Mouse (Mus musculus): ENCODE results near the gene Hhipl2. TPM values are rescaled to one million over a fixed set of nuclear protein-coding genes. Genes with fewer than 3 reads are reported as not detected.

The Hhipl2 gene
- polyA plus RNA-seq, 1 experiment = 0.33 TPM

DNA sequence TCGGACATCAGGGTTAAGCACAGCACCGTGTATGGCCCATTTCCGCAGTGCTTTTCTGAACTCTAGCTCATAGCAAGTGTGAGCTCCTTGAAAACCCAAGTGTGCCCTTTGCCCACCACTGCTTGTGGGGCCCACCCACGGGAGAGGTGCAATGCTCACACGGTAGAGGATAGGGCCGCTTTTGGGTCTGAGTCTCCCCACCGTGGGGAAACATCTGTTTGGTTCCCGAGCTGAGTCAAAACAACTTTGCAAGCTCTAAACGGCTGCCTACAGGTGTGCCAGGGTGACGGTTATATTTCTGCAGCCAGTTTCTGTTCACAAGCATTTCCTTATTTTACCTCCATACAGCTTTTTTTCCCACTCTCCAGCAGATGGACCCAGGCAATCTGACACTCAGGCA lies 2.3 kb downstream of the Hhipl2 start:
- no peak overlapping the region for H3K4me3 ChIP-seq (replicated peaks; ENCODE audit: insufficient read depth, low read depth, low read length)
- no peak overlapping the region for H3K27ac ChIP-seq (ENCODE audit: insufficient read depth, low read length)
- H3K4me1 ChIP-seq (ENCODE audit: control insufficient read depth, insufficient read depth, low read length) = peaks cover 5% of the 10 kb centered on the region; the same call in 1 of the 2 replicates
- no peak for DNase-seq
- WGBS = 85% methylated on average over 10 of the region's 10 CpGs
- H3K27me3 ChIP-seq (ENCODE audit: control insufficient read depth, insufficient read depth, low read length) = no peaks in the 10 kb centered on the region
- no peak for TF ChIP-seq CTCF (IDR thresholded peaks at IDR 0.05; ENCODE audit: borderline replicate concordance, insufficient read depth, low read depth, low read length)

DNA sequence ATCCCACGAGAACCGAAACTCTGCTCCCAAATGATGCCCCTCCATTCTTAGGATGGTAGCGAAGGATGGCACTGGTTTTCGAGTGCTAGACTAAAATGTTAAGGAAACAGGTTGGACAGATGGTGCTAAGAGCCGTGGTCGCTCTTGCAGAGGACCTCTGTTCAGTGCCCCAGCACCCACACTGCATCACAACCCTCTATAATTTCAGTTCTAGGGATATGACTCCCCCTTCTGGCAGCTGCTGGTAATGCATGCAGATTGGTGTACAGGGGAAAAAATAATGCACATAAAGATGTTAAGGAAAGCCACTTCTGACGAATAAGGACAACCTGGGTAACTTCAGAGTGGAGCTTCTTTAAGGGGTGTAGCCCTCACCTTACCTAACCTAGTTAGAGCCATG lies 6.1 kb downstream of the Hhipl2 start:
- 92% methylated on average over 7 of the region's 7 CpGs for WGBS
- no peak overlapping the region for H3K27ac ChIP-seq (ENCODE audit: insufficient read depth, low read length)
- TF ChIP-seq CTCF (IDR thresholded peaks at IDR 0.05; ENCODE audit: borderline replicate concordance, insufficient read depth, low read depth, low read length) (no peak), POLR2A (IDR thresholded peaks at IDR 0.05; ENCODE audit: borderline replicate concordance, insufficient read depth, low read length) (no peak)
- no peak overlapping the region for H3K4me3 ChIP-seq (replicated peaks; ENCODE audit: insufficient read depth, low read depth, low read length)
- no peak for DNase-seq
- no peaks in the 10 kb centered on the region for H3K27me3 ChIP-seq (ENCODE audit: control insufficient read depth, insufficient read depth, low read length)
- H3K4me1 ChIP-seq (ENCODE audit: control insufficient read depth, insufficient read depth, low read length) = peaks cover 5% of the 10 kb centered on the region; the same call in 1 of the 2 replicates

DNA sequence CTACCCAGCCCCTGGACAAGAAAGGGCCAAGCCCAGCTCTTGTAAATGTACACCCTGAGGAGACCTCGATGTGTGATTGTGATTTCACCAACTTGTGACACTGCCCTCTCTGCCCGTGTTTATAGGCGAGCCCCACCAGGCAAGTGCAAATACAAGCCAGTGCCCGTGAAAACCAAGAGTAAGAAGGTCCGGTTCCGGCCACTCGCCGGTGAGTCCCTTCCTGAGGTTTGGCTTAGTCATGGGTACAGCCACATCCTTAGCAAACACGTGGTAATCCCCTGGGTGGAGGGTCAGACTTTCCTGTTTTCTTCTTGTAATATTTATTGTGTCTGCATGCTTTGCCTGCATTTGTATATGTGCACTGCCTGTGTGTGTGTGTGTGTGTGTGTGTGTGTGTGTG lies 16.9 kb downstream of the Hhipl2 start:
- no peak for DNase-seq
- Histone ChIP-seq H3K27ac (ENCODE audit: insufficient read depth, low read length) (no peak overlapping the region), H3K4me1 (ENCODE audit: control insufficient read depth, insufficient read depth, low read length) (no peaks in the 10 kb centered on the region), H3K4me3 (replicated peaks; ENCODE audit: insufficient read depth, low read depth, low read length) (no peak overlapping the region), H3K27me3 (ENCODE audit: control insufficient read depth, insufficient read depth, low read length) (no peaks in the 10 kb centered on the region)
- TF ChIP-seq CTCF (IDR thresholded peaks at IDR 0.05; ENCODE audit: borderline replicate concordance, insufficient read depth, low read depth, low read length) (no peak), POLR2A (IDR thresholded peaks at IDR 0.05; ENCODE audit: borderline replicate concordance, insufficient read depth, low read length) (no peak)
- WGBS = 88% methylated on average over 9 of the region's 9 CpGs

DNA sequence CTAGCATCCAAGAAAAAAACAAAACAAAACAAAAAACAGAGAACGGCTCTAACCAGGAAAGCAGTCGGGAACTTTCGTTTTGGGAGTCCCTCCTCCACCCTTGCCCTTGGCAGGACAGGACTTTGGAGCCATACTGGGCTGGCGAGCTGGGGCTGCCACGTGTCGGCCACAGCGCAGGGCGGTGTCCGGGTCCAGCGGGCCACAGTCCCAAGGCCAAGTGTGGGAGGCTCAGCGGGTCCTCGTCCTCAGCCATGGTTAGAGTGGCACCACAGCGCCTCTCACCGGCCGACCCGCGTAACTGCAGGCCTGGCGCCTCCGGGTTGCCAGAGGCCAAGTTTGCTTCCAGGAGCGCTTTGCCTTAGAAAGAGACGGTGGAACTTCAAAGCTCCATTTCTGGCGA lies 21.0 kb downstream of the Hhipl2 start:
- peak; percentile 75 to 80 for DNase-seq
- no peak overlapping the region for H3K27ac ChIP-seq (ENCODE audit: insufficient read depth, low read length)
- H3K4me3 ChIP-seq (replicated peaks; ENCODE audit: insufficient read depth, low read depth, low read length) = peak overlapping the region; percentile 28
- H3K27me3 ChIP-seq (ENCODE audit: control insufficient read depth, insufficient read depth, low read length) = no peaks in the 10 kb centered on the region
- peaks cover 3% of the 10 kb centered on the region; the same call in 1 of the 2 replicates for H3K4me1 ChIP-seq (ENCODE audit: control insufficient read depth, insufficient read depth, low read length)
- no peak for TF ChIP-seq POLR2A (IDR thresholded peaks at IDR 0.05; ENCODE audit: borderline replicate concordance, insufficient read depth, low read length)
- peak; percentile 82 for TF ChIP-seq CTCF (IDR thresholded peaks at IDR 0.05; ENCODE audit: borderline replicate concordance, insufficient read depth, low read depth, low read length)
- WGBS = 11% methylated on average over 22 of the region's 22 CpGs

DNA sequence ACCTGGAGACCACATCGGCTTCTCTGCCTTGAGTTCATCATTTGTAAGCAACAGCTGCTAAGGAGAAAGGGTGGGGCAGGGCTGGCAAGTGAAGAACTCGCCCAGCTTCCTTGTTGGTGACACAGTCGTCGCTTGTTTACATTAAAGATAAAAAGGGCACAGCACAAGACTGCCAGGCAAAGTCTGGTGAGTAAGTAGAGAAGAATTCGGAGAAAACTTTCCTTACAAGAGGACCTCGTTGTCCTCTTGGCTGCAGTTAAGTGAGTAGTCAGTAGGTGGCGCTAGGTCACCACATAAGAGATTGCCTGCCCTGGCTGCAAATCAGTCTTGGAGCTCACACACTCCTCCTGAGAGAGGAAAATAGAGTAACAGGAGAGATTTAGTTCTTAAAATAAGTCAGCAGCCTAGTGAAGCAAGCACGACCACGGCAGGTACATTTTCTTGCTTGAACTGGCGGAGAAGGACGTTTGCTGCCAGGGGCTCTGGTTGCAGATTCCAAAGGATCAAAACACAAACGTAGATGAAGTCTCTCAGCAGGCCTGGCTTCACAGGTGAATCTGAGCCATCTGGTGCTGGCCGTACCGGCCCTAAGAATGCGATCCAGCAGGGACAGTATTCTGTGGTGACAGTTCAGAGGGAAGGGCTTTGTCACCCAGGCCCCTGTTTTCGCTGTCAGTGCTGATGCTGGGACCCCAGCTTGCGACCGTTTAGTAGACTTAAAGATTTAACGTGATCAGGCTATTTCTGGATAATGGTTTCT lies 24.2 kb downstream of the Hhipl2 start:
- TF ChIP-seq POLR2A (IDR thresholded peaks at IDR 0.05; ENCODE audit: borderline replicate concordance, insufficient read depth, low read length) (no peak), CTCF (IDR thresholded peaks at IDR 0.05; ENCODE audit: borderline replicate concordance, insufficient read depth, low read depth, low read length) (peak; percentile 97)

DNA sequence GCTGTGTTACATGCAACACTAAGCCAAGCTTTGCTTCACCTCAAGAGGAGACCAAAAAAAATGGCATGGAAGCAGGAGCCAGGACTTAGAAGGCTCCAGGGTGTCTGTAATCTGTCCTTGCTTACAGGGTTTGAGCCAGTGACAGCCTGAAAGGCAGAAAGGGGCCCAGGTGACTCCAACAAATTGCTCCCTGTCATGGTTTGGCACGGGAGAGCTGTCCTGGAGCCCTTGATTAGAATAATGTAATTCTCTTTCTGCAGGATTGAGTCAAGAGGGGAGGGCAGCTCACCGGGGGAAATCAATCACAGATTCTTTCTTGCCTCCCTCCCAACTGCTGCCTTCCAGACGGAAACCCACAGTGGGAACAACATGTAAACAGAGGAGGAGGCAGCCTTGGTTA lies 35.1 kb downstream of the Hhipl2 start:
- peak in 1 of 2 experiments; percentile 13 for DNase-seq
- no peaks in the 10 kb centered on the region for H3K27me3 ChIP-seq (ENCODE audit: control insufficient read depth, insufficient read depth, low read length)
- no peak overlapping the region for H3K27ac ChIP-seq (ENCODE audit: insufficient read depth, low read length)
- TF ChIP-seq POLR2A (IDR thresholded peaks at IDR 0.05; ENCODE audit: borderline replicate concordance, insufficient read depth, low read length) (no peak), CTCF (IDR thresholded peaks at IDR 0.05; ENCODE audit: borderline replicate concordance, insufficient read depth, low read depth, low read length) (no peak)
- no peaks in the 10 kb centered on the region for H3K4me1 ChIP-seq (ENCODE audit: control insufficient read depth, insufficient read depth, low read length)
- H3K4me3 ChIP-seq (replicated peaks; ENCODE audit: insufficient read depth, low read depth, low read length) = no peak overlapping the region
- 26% methylated on average over 3 of the region's 3 CpGs for WGBS

More for the DNA sequence above, 24.2 kb downstream of the Hhipl2 start:
- no peaks in the 10 kb centered on the region for H3K27me3 ChIP-seq (ENCODE audit: control insufficient read depth, insufficient read depth, low read length)
- peak; percentile 77 to 86 for DNase-seq
- peak overlapping the region; percentile 46 for H3K4me3 ChIP-seq (replicated peaks; ENCODE audit: insufficient read depth, low read depth, low read length)
- no peak overlapping the region; the same call in 1 of the 2 replicates for H3K27ac ChIP-seq (ENCODE audit: insufficient read depth, low read length)
- WGBS = 9% methylated on average over 19 of the region's 19 CpGs
- peaks cover 3% of the 10 kb centered on the region; the same call in 1 of the 2 replicates for H3K4me1 ChIP-seq (ENCODE audit: control insufficient read depth, insufficient read depth, low read length)

Other genes starting within 250 kb of the Hhipl2 start
- gene Disp1, start 196.7 kb upstream of the Hhipl2 start, polyA plus RNA-seq (2012; rRNA removed) = 3.8 and 5.2 TPM in 2 replicates
- 49.5 and 53.2 TPM in 2 replicates for gene Aida, start 121.6 kb upstream of the Hhipl2 start, polyA plus RNA-seq (2012; rRNA removed)
- gene Brox, start 120.9 kb upstream of the Hhipl2 start, polyA plus RNA-seq (2012; rRNA removed) = 51.8 and 53.0 TPM in 2 replicates
- 167 and 177 TPM in 2 replicates for gene Mia3, start 48.7 kb upstream of the Hhipl2 start, polyA plus RNA-seq (2012; rRNA removed)
- 25.8 and 27.2 TPM in 2 replicates for gene Taf1a, start 29.2 kb upstream of the Hhipl2 start, polyA plus RNA-seq (2012; rRNA removed)

Data from cerebellum, adult 2 months (tissue).